ENCODE assay signal across 33 mouse cellular contexts in genomic region chr1:53741742-53742458, GRCm38 (mm10). TPM values are rescaled to one million over a fixed set of nuclear protein-coding genes. Genes with fewer than 3 reads are reported as not detected.
A peak's percentile ranks its signal among the peaks of the same experiment; 100 is the strongest.
DNase-seq lines count a peak whose midpoint lies in the region; ATAC-seq and TF ChIP-seq lines count a peak whose summit lies in the region.
"Had no signal": no experiment of that assay in that cellular context is flagged by ENCODE, and none has a peak within 500 bp of the region (broad histone marks: within the 10 kb centered on the region; RNA-seq: fewer than 3 reads in every experiment).

No protein-coding gene starts in this region.

- WGBS in liver, adult 2 months: 69% methylated on average over 3 of the region's 3 CpGs
- WGBS in liver, postnatal 0 days (ENCODE audit: insufficient replicate concordance): 56% methylated on average over 3 of the region's 3 CpGs

- H3K4me2 ChIP-seq in liver, postnatal 0 days (ENCODE audit: low read depth, low read length): no peak overlapping the region
- H3K4me2 ChIP-seq: embryonic facial prominence, embryonic 13.5 days; forebrain, embryonic 13.5 days; heart, embryonic 12.5 days; heart, embryonic 15.5 days; hindbrain, embryonic 13.5 days had no signal

- peak; percentile 15 for DNase-seq in liver, adult 2 months (ENCODE audit: extremely low read depth, low read depth, low spot score)
- DNase-seq in liver, postnatal 0 days: no peak
- DNase-seq in adipocyte (ENCODE audit: low spot score): peak; percentile 71
- DNase-seq in thymus, postnatal 25 days: no peak
- no peak for DNase-seq in left cerebral cortex, adult 9 months (ENCODE audit: low spot score in 2 of 2)
- DNase-seq in kidney, postnatal 14 days: no peak
- DNase-seq: adrenal gland, postnatal 10 days; adrenal gland, postnatal 36 days; B cell, adult 2 months; cerebellum, adult 11-12 months; cerebellum, adult 8-10 months; cerebellum, postnatal 10 days; cerebellum, postnatal 36 days; embryo, embryonic 11 days; gastrocnemius, adult 2 months; gastrocnemius, postnatal 14 days; heart, adult 18-20 months; heart, postnatal 10 days; heart, postnatal 36 days had no signal

- no peak for TF ChIP-seq EP300 in liver, postnatal 0 days (IDR thresholded peaks at IDR 0.05; ENCODE audit: low read depth)

- H3K27me3 ChIP-seq in liver, adult 2 months (ENCODE audit: control insufficient read depth, insufficient read depth, low read length): no peaks in the 10 kb centered on the region
- no peaks in the 10 kb centered on the region for H3K27me3 ChIP-seq in liver, postnatal 0 days (ENCODE audit: insufficient read depth, low read length)
- H3K27me3 ChIP-seq: CH12.LX; embryonic facial prominence, embryonic 13.5 days; heart, embryonic 12.5 days; heart, embryonic 15.5 days had no signal

- no peak for ATAC-seq in liver, postnatal 0 days
- peak; percentile 88 for ATAC-seq in granulocyte monocyte progenitor cell, adult 5-6 weeks (replicated peaks; ENCODE audit: poor library complexity, severe bottlenecking)
- ATAC-seq in megakaryocyte progenitor cell, adult 5-6 weeks (replicated peaks; ENCODE audit: poor library complexity): peak; percentile 72
- ATAC-seq: hindbrain, embryonic 16.5 days had no signal

- H3K79me2 ChIP-seq in liver, adult 2 months (ENCODE audit: control insufficient read depth, insufficient read depth, low read length): no peaks in the 10 kb centered on the region

- H3K27ac ChIP-seq in liver, adult 2 months (replicated peaks; ENCODE audit: insufficient read depth, low read depth, low read length): no peak overlapping the region
- no peak overlapping the region for H3K27ac ChIP-seq in liver, postnatal 0 days (ENCODE audit: low read depth)
- H3K27ac ChIP-seq: embryonic facial prominence, embryonic 10.5 days; embryonic facial prominence, embryonic 13.5 days; forebrain, embryonic 10.5 days; forebrain, embryonic 13.5 days; gastrocnemius, adult 2 months; heart, embryonic 15.5 days; hindbrain, embryonic 10.5 days; hindbrain, embryonic 13.5 days had no signal

- no peak overlapping the region for H3K4me3 ChIP-seq in liver, adult 2 months (ENCODE audit: insufficient read depth, low read depth, low read length)
- no peak overlapping the region for H3K4me3 ChIP-seq in liver, postnatal 0 days (ENCODE audit: low read depth, low read length)
- H3K4me3 ChIP-seq: embryonic facial prominence, embryonic 10.5 days; embryonic facial prominence, embryonic 13.5 days; erythroblast, embryonic 14.5 days; forebrain, embryonic 10.5 days; forebrain, embryonic 13.5 days; gastrocnemius, adult 2 months; heart, embryonic 12.5 days; heart, embryonic 15.5 days; hindbrain, embryonic 10.5 days; hindbrain, embryonic 13.5 days had no signal

- no peaks in the 10 kb centered on the region for H3K9me3 ChIP-seq in liver, postnatal 0 days (ENCODE audit: low read length)
- H3K9me3 ChIP-seq: embryonic facial prominence, embryonic 10.5 days; embryonic facial prominence, embryonic 13.5 days; forebrain, embryonic 10.5 days; forebrain, embryonic 13.5 days; G1E; heart, embryonic 12.5 days; heart, embryonic 15.5 days; hindbrain, embryonic 10.5 days; hindbrain, embryonic 13.5 days had no signal

- no peaks in the 10 kb centered on the region for H3K4me1 ChIP-seq in liver, adult 2 months (ENCODE audit: control insufficient read depth, insufficient read depth, low read length)
- H3K4me1 ChIP-seq in liver, postnatal 0 days (ENCODE audit: insufficient read depth): no peaks in the 10 kb centered on the region
- H3K4me1 ChIP-seq: embryonic facial prominence, embryonic 10.5 days; embryonic facial prominence, embryonic 13.5 days; heart, embryonic 12.5 days; heart, embryonic 15.5 days; hindbrain, embryonic 10.5 days; hindbrain, embryonic 13.5 days had no signal

- H3K9ac ChIP-seq in liver, adult 2 months (ENCODE audit: low read depth, low read length): no peak overlapping the region
- H3K9ac ChIP-seq in liver, postnatal 0 days (replicated peaks): no peak overlapping the region
- H3K9ac ChIP-seq: embryonic facial prominence, embryonic 13.5 days; forebrain, embryonic 13.5 days; heart, embryonic 12.5 days; heart, embryonic 15.5 days; hindbrain, embryonic 13.5 days had no signal

- TF ChIP-seq POLR2A in liver, adult 2 months (IDR thresholded peaks at IDR 0.05; ENCODE audit: extremely low read depth, insufficient read depth, low read length): no peak

- no peaks in the 10 kb centered on the region for H3K36me3 ChIP-seq in liver, adult 2 months (ENCODE audit: control insufficient read depth, insufficient read depth, low read length)
- no peaks in the 10 kb centered on the region for H3K36me3 ChIP-seq in liver, postnatal 0 days (replicated peaks; ENCODE audit: insufficient read depth, low read length)
- H3K36me3 ChIP-seq: embryonic facial prominence, embryonic 10.5 days; embryonic facial prominence, embryonic 13.5 days; forebrain, embryonic 10.5 days; G1E; heart, embryonic 12.5 days; heart, embryonic 15.5 days; hindbrain, embryonic 10.5 days; hindbrain, embryonic 13.5 days had no signal

- no peak for TF ChIP-seq CTCF in liver, adult 2 months (IDR thresholded peaks at IDR 0.05; ENCODE audit: low read depth, low read length)
- TF ChIP-seq CTCF in liver, postnatal 0 days (IDR thresholded peaks at IDR 0.05; ENCODE audit: low read depth): no peak

RNA-seq across cellular contexts. Expression of gene Dnah7a, which starts 35.3 kb away (rescaled TPM):
- not detected in 2 replicates for total RNA-seq in liver, adult 2 months (2014; rRNA removed)
- not detected in 2 replicates for polyA plus RNA-seq in liver, adult 2 months (2012; rRNA removed)
- not detected in 2 replicates for polyA plus RNA-seq in liver, postnatal 0 days (2015; fragmentation: Nextera tagmentation; extraction: Ambion mirVana)
- not detected in 2 replicates for total RNA-seq in granulocyte monocyte progenitor cell, adult 5-6 weeks (2014; fragmentation: Nextera tagmentation)
- total RNA-seq in granulocyte monocyte progenitor cell, adult 5-6 weeks (2017): not detected in 2 replicates
- total RNA-seq in megakaryocyte progenitor cell, adult 5-6 weeks (2015): 0.32 TPM in 1 of 2 replicates, not detected in the other
- not detected in 2 replicates for total RNA-seq in megakaryocyte progenitor cell, adult 5-6 weeks (2017)
- total RNA-seq: gastrocnemius, adult 2 months; gastrocnemius, postnatal 14 days had no signal
- polyA plus RNA-seq: erythroblast, embryonic 14.5 days; G1E had no signal

RNA-seq across cellular contexts. Expression of gene Stk17b, which starts 43.1 kb away (rescaled TPM):
- 6.7 and 7.2 TPM in 2 replicates for total RNA-seq in liver, adult 2 months (2014; rRNA removed)
- polyA plus RNA-seq in liver, adult 2 months (2012; rRNA removed): 0.82 and 1.00 TPM in 2 replicates
- polyA plus RNA-seq in liver, postnatal 0 days (2015; fragmentation: Nextera tagmentation; extraction: Ambion mirVana): 13.3 and 14.0 TPM in 2 replicates
- total RNA-seq in granulocyte monocyte progenitor cell, adult 5-6 weeks (2014; fragmentation: Nextera tagmentation): 10.8 and 16.2 TPM in 2 replicates
- 51.3 and 58.9 TPM in 2 replicates for total RNA-seq in granulocyte monocyte progenitor cell, adult 5-6 weeks (2017)
- 35.6 and 52.0 TPM in 2 replicates for total RNA-seq in megakaryocyte progenitor cell, adult 5-6 weeks (2015)
- total RNA-seq in megakaryocyte progenitor cell, adult 5-6 weeks (2017): 33.8 and 47.5 TPM in 2 replicates

Comparison
In these comparisons a context has a peak if more than half of its experiments do, and no peak if none do; other contexts are left out.
1. DNase-seq: peak in liver, adult 2 months (single experiment) and adipocyte (single experiment); none in liver, postnatal 0 days (single experiment), thymus, postnatal 25 days (single experiment), left cerebral cortex, adult 9 months (0 of 2) and kidney, postnatal 14 days (single experiment).